Mouse (Mus musculus) stomach, embryonic 15.5 days (tissue): ENCODE measurements around the gene Dab2. TPM values are rescaled to one million over a fixed set of nuclear protein-coding genes. Genes with fewer than 3 reads are reported as not detected.
A peak's percentile ranks its signal among the peaks of the same experiment; 100 is the strongest.

ENCODE experiments used
- ATAC-seq: fragments of 200-750 bp; cut with Nextera tagmentation; 2 replicates; pipeline ENCODE4 v1.8.0; 2017; ENCODE audit warnings: low read depth, moderate number of reproducible peaks, moderate TSS enrichment; ENCODE audit not compliant: insufficient read depth, low FRiP score
- H3K27ac ChIP-seq: fragments of 300-500 bp; sonication (generic); 2 replicates; pipeline ENCODE4 v1.5.1; 2015; ENCODE audit warnings: mild to moderate bottlenecking, inconsistent platforms
- H3K27me3 ChIP-seq: fragments of 300-500 bp; sonication (generic); replicated peaks from 2 replicates; pipeline ENCODE4 v1.6.1; 2015; ENCODE audit warnings: inconsistent platforms
- H3K36me3 ChIP-seq: fragments of 300-500 bp; sonication (generic); 2 replicates; pipeline ENCODE4 v1.6.1; 2015; ENCODE audit warnings: inconsistent platforms
- H3K4me1 ChIP-seq: fragments of 300-500 bp; sonication (generic); 2 replicates; pipeline ENCODE4 v1.6.1; 2015; ENCODE audit warnings: inconsistent platforms
- H3K4me2 ChIP-seq: fragments of 300-500 bp; sonication (generic); 2 replicates; pipeline ENCODE4 v1.6.1; 2015; ENCODE audit warnings: mild to moderate bottlenecking, inconsistent platforms
- H3K4me3 ChIP-seq: fragments of 300-500 bp; sonication (generic); replicated peaks from 2 replicates; pipeline ENCODE4 v1.5.1; 2015; ENCODE audit warnings: inconsistent platforms
- H3K9ac ChIP-seq: fragments of 300-500 bp; sonication (generic); 2 replicates; pipeline ENCODE4 v1.6.1; 2015; ENCODE audit warnings: inconsistent platforms
- H3K9me3 ChIP-seq: fragments of 300-500 bp; sonication (generic); 2 replicates; pipeline ENCODE4 v1.6.1; 2016; ENCODE audit warnings: inconsistent platforms
- WGBS: fragments of 180-500 bp; shearing (Covaris S2); methylation state at CpG from one replicate; pipeline ENCODE4 v1.1.7; 2015; 5-methylcytosine and 5-hydroxymethylcytosine counted together
- polyA plus RNA-seq: library from polyadenylated mRNA; unstranded; fragments of >200 nt; fragmentation: Nextera tagmentation; extraction: Ambion mirVana; gene quantifications from 2 replicates; pipeline ENCODE4 v1.2.1, GENCODE M21; 2015

Dab2 gene
- polyA plus RNA-seq, result 34.1 and 43.3 TPM in 2 replicates

- 80% methylated on average over 3 of the region's 3 CpGs for WGBS
- no peak within 1 kb of the TSS for H3K4me2 ChIP-seq
- H3K27me3 ChIP-seq, result no peaks in the 10 kb centered on the region
- no peak for ATAC-seq
- H3K4me3 ChIP-seq, result no peak within 1 kb of the TSS
- H3K4me1 ChIP-seq, result no peaks in the 10 kb centered on the region
- H3K9ac ChIP-seq, result no peak within 1 kb of the TSS
- no peaks in the 10 kb centered on the region for H3K36me3 ChIP-seq
- H3K27ac ChIP-seq, result no peak within 1 kb of the TSS
- no peaks in the 10 kb centered on the region for H3K9me3 ChIP-seq
These were observed at the start of gene Dab2 for GRCm38 (mm10) chr15:6299554-6299953. Gene Dab2 (plus strand): TSS chr15:6299788.

- no peaks in the 10 kb centered on the region for H3K9me3 ChIP-seq
- no peak overlapping the region for H3K4me2 ChIP-seq
- no peak for ATAC-seq
- no peaks in the 10 kb centered on the region for H3K4me1 ChIP-seq
- H3K36me3 ChIP-seq, result no peaks in the 10 kb centered on the region
- H3K9ac ChIP-seq, result no peak overlapping the region
- WGBS, result 92% methylated on average over 2 of the region's 2 CpGs
- no peak overlapping the region for H3K4me3 ChIP-seq
- no peak overlapping the region for H3K27ac ChIP-seq
- no peaks in the 10 kb centered on the region for H3K27me3 ChIP-seq
These were observed 46.1 kb upstream of the Dab2 start for GRCm38 (mm10) chr15:6253471-6253870.

- no peak overlapping the region for H3K9ac ChIP-seq
- H3K9me3 ChIP-seq, result no peaks in the 10 kb centered on the region
- no peak overlapping the region for H3K27ac ChIP-seq
- H3K27me3 ChIP-seq, result no peaks in the 10 kb centered on the region
- H3K4me3 ChIP-seq, result no peak overlapping the region
- no peak for ATAC-seq
- no peak overlapping the region for H3K4me2 ChIP-seq
- no peaks in the 10 kb centered on the region for H3K4me1 ChIP-seq
- H3K36me3 ChIP-seq, result no peaks in the 10 kb centered on the region
- 94% methylated on average over 2 of the region's 2 CpGs for WGBS
These were observed 45.2 kb upstream of the Dab2 start for GRCm38 (mm10) chr15:6254383-6254782.

- no peaks in the 10 kb centered on the region for H3K4me1 ChIP-seq
- H3K4me2 ChIP-seq, result no peak overlapping the region
- no peak overlapping the region for H3K4me3 ChIP-seq
- no peaks in the 10 kb centered on the region for H3K27me3 ChIP-seq
- no peak for ATAC-seq
- H3K27ac ChIP-seq, result no peak overlapping the region
- no peaks in the 10 kb centered on the region for H3K9me3 ChIP-seq
- WGBS, result 76% methylated on average over 2 of the region's 2 CpGs
- no peak overlapping the region for H3K9ac ChIP-seq
- H3K36me3 ChIP-seq, result no peaks in the 10 kb centered on the region
These were observed 42.5 kb upstream of the Dab2 start for GRCm38 (mm10) chr15:6257049-6257448.

- peak; percentile 60; the same call in 1 of the 2 replicates for ATAC-seq
- Histone ChIP-seq H3K27ac (peak overlapping the region; percentile 27; the same call in 1 of the 2 replicates), H3K36me3 (no peaks in the 10 kb centered on the region), H3K27me3 (no peaks in the 10 kb centered on the region), H3K4me1 (no peaks in the 10 kb centered on the region), H3K9ac (no peak overlapping the region), H3K4me2 (no peak overlapping the region), H3K4me3 (no peak overlapping the region), H3K9me3 (no peaks in the 10 kb centered on the region)
- 18% methylated on average over 3 of the region's 3 CpGs for WGBS
These were observed 39.4 kb upstream of the Dab2 start for GRCm38 (mm10) chr15:6259957-6260740.

- Histone ChIP-seq H3K9me3 (no peaks in the 10 kb centered on the region), H3K36me3 (no peaks in the 10 kb centered on the region), H3K9ac (no peak overlapping the region), H3K27me3 (no peaks in the 10 kb centered on the region), H3K4me3 (no peak overlapping the region), H3K27ac (peak overlapping the region; percentile 27; the same call in 1 of the 2 replicates), H3K4me1 (no peaks in the 10 kb centered on the region), H3K4me2 (no peak overlapping the region)
- ATAC-seq, result no peak
- WGBS, result 32% methylated on average over 6 of the region's 6 CpGs
These were observed 38.7 kb upstream of the Dab2 start for GRCm38 (mm10) chr15:6260741-6261430.

- no peak overlapping the region for H3K9ac ChIP-seq
- H3K27me3 ChIP-seq, result no peaks in the 10 kb centered on the region
- H3K27ac ChIP-seq, result no peak overlapping the region
- H3K4me1 ChIP-seq, result no peaks in the 10 kb centered on the region
- no peak for ATAC-seq
- no peak overlapping the region for H3K4me2 ChIP-seq
- H3K4me3 ChIP-seq, result no peak overlapping the region
- no peaks in the 10 kb centered on the region for H3K36me3 ChIP-seq
- H3K9me3 ChIP-seq, result no peaks in the 10 kb centered on the region
- WGBS, result 28% methylated on average over 3 of the region's 3 CpGs
These were observed 32.3 kb upstream of the Dab2 start for GRCm38 (mm10) chr15:6267147-6267758.

GRCm38 (mm10) chr15:6278606-6279468 is 20.8 kb upstream of the Dab2 start:
- H3K4me1 ChIP-seq, result peaks cover 6% of the 10 kb centered on the region; the same call in 1 of the 2 replicates
- no peak overlapping the region for H3K27ac ChIP-seq
- H3K9ac ChIP-seq, result no peak overlapping the region
- no peak overlapping the region for H3K4me3 ChIP-seq
- no peaks in the 10 kb centered on the region for H3K27me3 ChIP-seq
- 0 out of 2 replicates have a peak overlapping the region, but pooled peaks have one; percentile 5 for H3K4me2 ChIP-seq
- H3K9me3 ChIP-seq, result no peaks in the 10 kb centered on the region
- 41% methylated on average over 11 of the region's 11 CpGs for WGBS
- no peaks in the 10 kb centered on the region for H3K36me3 ChIP-seq
- ATAC-seq, result no peak

- Histone ChIP-seq H3K9me3 (no peaks in the 10 kb centered on the region), H3K9ac (no peak overlapping the region), H3K27me3 (no peaks in the 10 kb centered on the region), H3K4me1 (peaks cover 6% of the 10 kb centered on the region; the same call in 1 of the 2 replicates), H3K36me3 (no peaks in the 10 kb centered on the region), H3K4me3 (no peak overlapping the region), H3K4me2 (no peak overlapping the region), H3K27ac (no peak overlapping the region)
- WGBS, result 42% methylated on average over 4 of the region's 4 CpGs
- ATAC-seq, result 0 out of 2 replicates have a peak, but pooled peaks have one; percentile 31
These were observed 19.6 kb upstream of the Dab2 start for GRCm38 (mm10) chr15:6280021-6280451.

GRCm38 (mm10) chr15:6283249-6283648 is 16.3 kb upstream of the Dab2 start:
- WGBS, result 81% methylated on average over 9 of the region's 9 CpGs

GRCm38 (mm10) chr15:6296071-6296470 is 3.5 kb upstream of the Dab2 start:
- ATAC-seq, result no peak
- Histone ChIP-seq H3K9me3 (no peaks in the 10 kb centered on the region), H3K4me2 (no peak overlapping the region), H3K4me3 (no peak overlapping the region), H3K27me3 (no peaks in the 10 kb centered on the region), H3K4me1 (no peaks in the 10 kb centered on the region), H3K9ac (no peak overlapping the region), H3K36me3 (no peaks in the 10 kb centered on the region), H3K27ac (no peak overlapping the region)
- WGBS, result 30% methylated on average over 2 of the region's 2 CpGs

More at GRCm38 (mm10) chr15:6283249-6283648, 16.3 kb upstream of the Dab2 start:
- no peaks in the 10 kb centered on the region for H3K27me3 ChIP-seq
- no peaks in the 10 kb centered on the region for H3K9me3 ChIP-seq
- ATAC-seq, result no peak
- no peak overlapping the region for H3K4me2 ChIP-seq
- no peak overlapping the region for H3K27ac ChIP-seq
- no peak overlapping the region for H3K9ac ChIP-seq
- H3K36me3 ChIP-seq, result no peaks in the 10 kb centered on the region
- peaks cover 6% of the 10 kb centered on the region; the same call in 1 of the 2 replicates for H3K4me1 ChIP-seq
- no peak overlapping the region for H3K4me3 ChIP-seq
